Comparison of ENCODE assay signal across 7 mouse cellular contexts in the genomic region with DNA sequence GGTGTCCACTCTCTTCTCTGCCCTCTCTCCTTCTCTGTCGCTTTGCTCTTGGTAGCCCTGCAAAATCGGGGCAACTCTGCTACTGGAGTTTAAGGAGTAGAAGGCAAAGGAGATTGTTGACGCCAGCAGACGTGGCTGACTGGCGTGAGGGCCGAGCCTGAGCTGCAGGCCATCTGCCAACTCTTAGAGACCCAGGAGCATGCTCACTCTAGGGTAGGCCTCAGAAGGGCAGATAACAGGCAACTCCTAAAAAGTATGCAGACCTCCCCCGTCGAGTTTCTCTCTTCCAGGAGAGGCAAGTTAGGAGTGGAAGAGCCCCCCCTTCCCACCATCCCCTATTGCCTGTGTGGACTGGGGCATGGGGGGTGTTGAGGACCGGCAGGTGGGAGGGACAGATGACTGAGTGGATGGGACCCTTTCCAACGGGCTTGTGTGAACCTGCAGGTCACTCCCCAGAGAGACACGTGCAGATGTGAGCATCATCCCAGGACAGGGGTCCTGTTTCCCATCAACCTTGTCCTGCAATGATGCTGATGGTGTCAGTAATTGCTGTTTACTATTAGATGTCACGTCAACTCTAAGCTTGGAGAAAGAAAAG. TPM values are rescaled to one million over a fixed set of nuclear protein-coding genes. Genes with fewer than 3 reads are reported as not detected.
DNase-seq lines count a peak whose midpoint lies in the region; ATAC-seq and TF ChIP-seq lines count a peak whose summit lies in the region.

No protein-coding gene starts in this region.

- H3K36me3 ChIP-seq in ES-E14 (ENCODE audit: control insufficient read depth, insufficient read depth, low read length, poor library complexity, severe bottlenecking): no peaks in the 10 kb centered on the region
- H3K36me3 ChIP-seq in limb, embryonic 15.5 days: no peaks in the 10 kb centered on the region

- ATAC-seq in limb, embryonic 15.5 days (ENCODE audit: insufficient number of reproducible peaks, low FRiP score, low TSS enrichment, low read depth): no peak
- ATAC-seq in CD4-positive, CD25-positive, alpha-beta regulatory T cell, adult 4 months: no peak

- peaks cover 4 to 22% of the 10 kb centered on the region in 2 experiments; a peak in 1 of 4 replicates for H3K4me1 ChIP-seq in ES-E14 (ENCODE audit: control insufficient read depth in 2 of 2, insufficient read depth in 2 of 2, low read length in 2 of 2, poor library complexity in 1 of 2)
- peaks cover 38% of the 10 kb centered on the region for H3K4me1 ChIP-seq in limb, embryonic 15.5 days

- 17% methylated on average over 12 of the region's 12 CpGs for WGBS in limb, embryonic 15.5 days

- H3K27ac ChIP-seq in ES-E14 (ENCODE audit: insufficient read depth, low read depth, low read length, poor library complexity, severe bottlenecking): no peak overlapping the region
- peak overlapping the region; percentile 33; the same call in 1 of the 2 replicates for H3K27ac ChIP-seq in limb, embryonic 15.5 days

- peak overlapping the region; percentile 78 to 90 for H3K4me3 ChIP-seq in ES-E14 (ENCODE audit: insufficient read depth in 1 of 2, low read depth in 1 of 2, low read length in 2 of 2, poor library complexity in 1 of 2, severe bottlenecking in 1 of 2)
- H3K4me3 ChIP-seq in limb, embryonic 15.5 days: peak overlapping the region; percentile 72

- H3K9ac ChIP-seq in ES-E14 (ENCODE audit: insufficient read depth, low read depth, low read length, poor library complexity, severe bottlenecking): peak overlapping the region; percentile 23; the same call in 1 of the 2 replicates
- H3K9ac ChIP-seq in limb, embryonic 15.5 days: no peak overlapping the region

- DNase-seq in 3T3-L1 (ENCODE audit: low read depth, low spot score): peak; percentile 87
- DNase-seq in ES-E14 (ENCODE audit: low read depth, low spot score): no peak
- DNase-seq in heart, postnatal 4 days: peak; percentile 29
- peak; percentile 25 for DNase-seq in skeletal muscle tissue, adult 2 months (ENCODE audit: low read depth, low spot score)
- no peak for DNase-seq in cerebellum, adult 9-10 months

- peaks cover 86% of the 10 kb centered on the region for H3K27me3 ChIP-seq in limb, embryonic 15.5 days

- in situ Hi-C loops in ES-E14 (cut with MboI; ENCODE audit: low sequenced_read_pairs in 2 of 2, unreplicated experiment in 2 of 2): no loop called here

- peak overlapping the region; percentile 99 for H3K4me2 ChIP-seq in limb, embryonic 15.5 days

- no peaks in the 10 kb centered on the region for H3K9me3 ChIP-seq in ES-E14 (ENCODE audit: control insufficient read depth, insufficient read depth, low read depth, low read length)
- no peaks in the 10 kb centered on the region for H3K9me3 ChIP-seq in limb, embryonic 15.5 days

TF ChIP-seq in ES-E14, 5 proteins besides CTCF, POLR2A, EP300 and RAD21:
- TF ChIP-seq HCFC1 (IDR thresholded peaks at IDR 0.05; ENCODE audit: borderline replicate concordance, insufficient read depth, low read length): no peak
- TF ChIP-seq CHD2 (IDR thresholded peaks at IDR 0.05; ENCODE audit: low read depth, low read length): no peak
- TF ChIP-seq ZC3H11A (IDR thresholded peaks at IDR 0.05; ENCODE audit: borderline replicate concordance, low read depth, low read length): no peak
- no peak for TF ChIP-seq ZNF384 (IDR thresholded peaks at IDR 0.05; ENCODE audit: low read depth, low read length)

RNA-seq across cellular contexts. Expression of a gene that starts 1.1 kb away (rescaled TPM):
- total RNA-seq in ES-E14 (2012; rRNA removed): 1.1 and 3.5 TPM in 2 replicates
- under 1 TPM; 0.19 to 0.23 TPM for total RNA-seq in heart, postnatal 4 days (2021)
- 0.52 and 0.68 TPM in 2 replicates for polyA plus RNA-seq in limb, embryonic 15.5 days (2015; fragmentation: Nextera tagmentation; extraction: Ambion mirVana)
- polyA plus RNA-seq in CD4-positive, CD25-positive, alpha-beta regulatory T cell, adult 4 months (2017; shearing (Covaris generic)): not detected

RNA-seq across cellular contexts. Expression of a gene that starts 5.4 kb away (rescaled TPM):
- 0.27 TPM in 1 of 2 replicates, not detected in the other for total RNA-seq in ES-E14 (2012; rRNA removed)
- total RNA-seq in heart, postnatal 4 days (2021): under 1 TPM; 0.60 to 0.68 TPM
- polyA plus RNA-seq in limb, embryonic 15.5 days (2015; fragmentation: Nextera tagmentation; extraction: Ambion mirVana): 0.59 and 0.76 TPM in 2 replicates
- polyA plus RNA-seq in CD4-positive, CD25-positive, alpha-beta regulatory T cell, adult 4 months (2017; shearing (Covaris generic)): not detected

RNA-seq across cellular contexts. Expression of a gene that starts 18.0 kb away (rescaled TPM):
- total RNA-seq in ES-E14 (2012; rRNA removed): 0.18 TPM in 1 of 2 replicates, not detected in the other
- under 1 TPM; 0.20 to 0.29 TPM for total RNA-seq in heart, postnatal 4 days (2021)
- 0.10 and 0.26 TPM in 2 replicates for polyA plus RNA-seq in limb, embryonic 15.5 days (2015; fragmentation: Nextera tagmentation; extraction: Ambion mirVana)
- polyA plus RNA-seq in CD4-positive, CD25-positive, alpha-beta regulatory T cell, adult 4 months (2017; shearing (Covaris generic)): not detected

RNA-seq across cellular contexts. Expression of a gene that starts 32.3 kb away (rescaled TPM):
- total RNA-seq in ES-E14 (2012; rRNA removed): 0.13 TPM in 1 of 2 replicates, not detected in the other
- total RNA-seq in heart, postnatal 4 days (2021): under 1 TPM; 0.71 to 0.86 TPM
- polyA plus RNA-seq in limb, embryonic 15.5 days (2015; fragmentation: Nextera tagmentation; extraction: Ambion mirVana): 0.52 and 0.63 TPM in 2 replicates
- not detected for polyA plus RNA-seq in CD4-positive, CD25-positive, alpha-beta regulatory T cell, adult 4 months (2017; shearing (Covaris generic))

RNA-seq across cellular contexts. Expression of a gene that starts 45.1 kb away (rescaled TPM):
- 0.49 TPM in 1 of 2 replicates, not detected in the other for total RNA-seq in ES-E14 (2012; rRNA removed)
- 1 to 10 TPM; 1.3 to 1.5 TPM for total RNA-seq in heart, postnatal 4 days (2021)
- polyA plus RNA-seq in limb, embryonic 15.5 days (2015; fragmentation: Nextera tagmentation; extraction: Ambion mirVana): 1.7 and 2.1 TPM in 2 replicates
- not detected for polyA plus RNA-seq in CD4-positive, CD25-positive, alpha-beta regulatory T cell, adult 4 months (2017; shearing (Covaris generic))

Comparison
In these comparisons a context has a peak if more than half of its experiments do, and no peak if none do; other contexts are left out.
1. DNase-seq: peak in 3T3-L1 (single experiment), heart, postnatal 4 days (single experiment) and skeletal muscle tissue, adult 2 months (single experiment); none in ES-E14 (single experiment) and cerebellum, adult 9-10 months (single experiment).